Mouse (Mus musculus) neural tube, embryonic 14.5 days (tissue): Measurements from ENCODE around the gene Smim24. TPM values are rescaled to one million over a fixed set of nuclear protein-coding genes. Genes with fewer than 3 reads are reported as not detected.

Experiments
- ATAC-seq: fragments of 200-750 bp; cut with Nextera tagmentation; 2 replicates; pipeline ENCODE4 v1.8.0; 2017; ENCODE audit warnings: low read depth, mild to moderate bottlenecking, moderate TSS enrichment, moderate library complexity
- H3K27ac ChIP-seq: fragments of 300-500 bp; sonication (generic); 2 replicates; pipeline ENCODE4 v1.5.1; 2014; ENCODE audit warnings: low read depth, mild to moderate bottlenecking, control low read depth, low read length, moderate library complexity, mixed read lengths
- H3K27me3 ChIP-seq: fragments of 300-500 bp; sonication (generic); 2 replicates; pipeline ENCODE4 v1.6.1; 2014; ENCODE audit warnings: low read length; ENCODE audit not compliant: control insufficient read depth, insufficient read depth
- H3K36me3 ChIP-seq: fragments of 300-500 bp; sonication (generic); 2 replicates; pipeline ENCODE4 v1.6.1; 2014; ENCODE audit warnings: low read length, mixed read lengths; ENCODE audit not compliant: control insufficient read depth, insufficient read depth
- H3K4me1 ChIP-seq: fragments of 300-500 bp; sonication (generic); 2 replicates; pipeline ENCODE4 v1.6.1; 2014; ENCODE audit warnings: low read length; ENCODE audit not compliant: control insufficient read depth, insufficient read depth
- H3K4me2 ChIP-seq: fragments of 300-500 bp; sonication (generic); 2 replicates; pipeline ENCODE4 v1.6.1; 2014; ENCODE audit warnings: mild to moderate bottlenecking, low read depth, low read length, control low read depth
- H3K4me3 ChIP-seq: fragments of 300-500 bp; sonication (generic); 2 replicates; pipeline ENCODE4 v1.5.1; 2014; ENCODE audit warnings: low read depth, low read length, control low read depth, mixed read lengths
- H3K9ac ChIP-seq: fragments of 300-500 bp; sonication (generic); replicated peaks from 2 replicates; pipeline ENCODE4 v1.6.1; 2014; ENCODE audit warnings: low read depth, mild to moderate bottlenecking, control low read depth, low read length, mixed read lengths
- H3K9me3 ChIP-seq: fragments of 300-500 bp; sonication (generic); 2 replicates; pipeline ENCODE4 v1.6.1; 2016; ENCODE audit warnings: low read length; ENCODE audit not compliant: control insufficient read depth
- WGBS: fragments of 180-500 bp; shearing (Covaris S2); extraction: QIAGEN DNeasy Blood & Tissue Kit; methylation state at CpG from one replicate; pipeline ENCODE4 v1.1.7; 2014; 5-methylcytosine and 5-hydroxymethylcytosine counted together
- polyA plus RNA-seq: library from polyadenylated mRNA; unstranded; fragments of >200 nt; fragmentation: Nextera tagmentation; extraction: Ambion mirVana; gene quantifications from 2 replicates; pipeline ENCODE4 v1.2.1, GENCODE M21; 2014

The Smim24 gene
- polyA plus RNA-seq, 1 experiment from 2014 or later, result 2.0 TPM

DNA sequence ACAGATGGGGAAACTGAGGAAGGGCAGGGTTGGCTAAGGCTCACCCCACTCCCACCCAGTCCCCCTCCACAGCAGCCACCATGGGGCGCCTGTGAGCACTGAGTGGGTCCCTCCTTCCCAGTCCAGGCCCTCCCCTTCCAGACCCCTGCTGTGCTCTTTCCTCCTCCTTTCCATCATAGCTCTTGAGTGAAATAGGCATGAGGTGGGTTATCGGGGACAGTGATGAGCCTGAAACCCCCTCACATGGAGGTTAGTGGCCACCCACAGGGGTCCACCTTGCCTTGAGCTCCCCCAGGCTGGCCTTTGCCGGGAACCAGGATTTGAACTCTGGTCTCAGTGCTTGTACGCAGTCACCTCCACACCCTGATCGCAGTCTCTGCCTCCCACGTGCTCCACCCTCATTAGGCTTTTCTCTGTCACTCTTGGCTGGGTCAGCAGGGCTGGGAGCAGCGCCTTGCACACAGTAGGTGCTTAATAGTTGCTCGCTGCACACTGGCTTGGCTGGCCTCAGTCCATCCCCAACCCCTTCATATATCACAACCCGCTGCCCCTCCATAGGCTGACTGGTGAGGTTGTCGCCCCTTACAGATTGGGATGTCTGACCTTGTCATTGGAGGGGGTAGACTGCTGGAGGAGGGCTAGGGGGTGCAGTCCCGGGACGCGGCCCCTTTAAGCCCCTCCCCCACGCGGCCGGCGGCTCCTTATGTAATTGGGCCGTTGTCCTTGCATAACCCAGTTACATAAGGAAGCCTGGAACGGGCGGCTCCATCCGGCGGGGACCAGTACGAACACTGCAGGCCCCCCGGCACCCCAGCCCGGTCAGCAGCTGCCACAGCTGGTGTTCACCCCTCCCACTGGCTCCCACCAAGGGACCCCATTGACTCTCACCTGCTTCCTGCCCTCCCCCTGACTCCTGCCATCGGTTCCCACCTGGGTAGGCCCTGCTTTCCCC is 20.7 kb downstream of the Smim24 start:
- H3K4me2 ChIP-seq, result no peak overlapping the region
- 28% methylated on average over 26 of the region's 26 CpGs for WGBS
- no peak overlapping the region for H3K4me3 ChIP-seq
- no peaks in the 10 kb centered on the region for H3K36me3 ChIP-seq
- no peaks in the 10 kb centered on the region for H3K27me3 ChIP-seq
- 0 out of 2 replicates have a peak overlapping the region, but pooled peaks have one; percentile 8 for H3K9ac ChIP-seq
- no peak overlapping the region for H3K27ac ChIP-seq
- no peaks in the 10 kb centered on the region for H3K9me3 ChIP-seq
- peaks cover 41% of the 10 kb centered on the region for H3K4me1 ChIP-seq
- ATAC-seq, result no peak

DNA sequence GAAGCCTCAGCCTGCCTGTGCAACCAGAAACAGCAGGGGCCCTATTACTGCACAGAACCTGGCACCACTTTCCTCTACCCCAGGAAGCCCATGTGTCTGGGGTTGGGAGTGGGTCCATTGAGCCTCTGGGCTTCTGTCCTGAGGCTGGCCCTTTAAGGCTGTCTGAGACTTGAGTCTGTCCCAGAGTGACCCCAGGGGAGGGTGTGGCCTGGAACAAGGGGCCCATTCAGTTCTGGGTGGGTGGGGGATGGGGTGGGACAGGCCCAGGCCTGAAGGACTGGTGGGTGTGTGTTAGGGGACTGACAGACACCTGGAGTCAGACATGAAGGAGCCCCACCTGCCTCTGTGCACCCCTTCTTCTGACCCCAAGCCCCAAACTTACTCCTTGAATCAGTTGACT is 21.8 kb downstream of the Smim24 start:
- Histone ChIP-seq H3K4me2 (no peak overlapping the region), H3K27me3 (no peaks in the 10 kb centered on the region), H3K36me3 (no peaks in the 10 kb centered on the region), H3K4me3 (no peak overlapping the region), H3K27ac (no peak overlapping the region), H3K9me3 (no peaks in the 10 kb centered on the region), H3K4me1 (peaks cover 41% of the 10 kb centered on the region), H3K9ac (0 out of 2 replicates have a peak overlapping the region, but pooled peaks have one; percentile 0)
- no peak for ATAC-seq

DNA sequence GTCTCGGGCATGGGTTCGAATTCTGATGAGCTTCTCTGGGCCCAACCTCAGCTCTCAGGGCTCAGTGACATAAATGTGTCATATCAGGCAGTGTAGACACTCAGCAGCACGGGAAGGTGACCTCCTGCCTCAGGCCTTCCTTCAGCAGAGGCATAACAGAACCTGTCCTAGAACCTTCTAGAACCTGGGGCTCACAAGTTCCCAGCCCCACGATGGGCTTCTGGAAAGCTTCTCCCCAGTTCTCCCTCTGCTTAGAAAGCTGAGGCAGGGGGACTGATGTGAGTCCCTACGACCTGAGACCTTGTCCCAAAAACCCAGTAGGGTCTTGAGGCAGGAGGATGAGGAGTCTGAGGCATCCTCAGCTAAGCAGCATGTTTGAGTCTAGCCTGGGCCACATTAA is 22.3 kb downstream of the Smim24 start:
- no peak overlapping the region for H3K27ac ChIP-seq
- 77% methylated on average over 5 of the region's 5 CpGs for WGBS
- H3K27me3 ChIP-seq, result no peaks in the 10 kb centered on the region
- no peak for ATAC-seq
- no peak overlapping the region for H3K4me3 ChIP-seq
- H3K9me3 ChIP-seq, result no peaks in the 10 kb centered on the region
- no peak overlapping the region for H3K9ac ChIP-seq
- no peak overlapping the region for H3K4me2 ChIP-seq
- peaks cover 3% of the 10 kb centered on the region; the same call in 1 of the 2 replicates for H3K36me3 ChIP-seq
- H3K4me1 ChIP-seq, result peaks cover 41% of the 10 kb centered on the region

DNA sequence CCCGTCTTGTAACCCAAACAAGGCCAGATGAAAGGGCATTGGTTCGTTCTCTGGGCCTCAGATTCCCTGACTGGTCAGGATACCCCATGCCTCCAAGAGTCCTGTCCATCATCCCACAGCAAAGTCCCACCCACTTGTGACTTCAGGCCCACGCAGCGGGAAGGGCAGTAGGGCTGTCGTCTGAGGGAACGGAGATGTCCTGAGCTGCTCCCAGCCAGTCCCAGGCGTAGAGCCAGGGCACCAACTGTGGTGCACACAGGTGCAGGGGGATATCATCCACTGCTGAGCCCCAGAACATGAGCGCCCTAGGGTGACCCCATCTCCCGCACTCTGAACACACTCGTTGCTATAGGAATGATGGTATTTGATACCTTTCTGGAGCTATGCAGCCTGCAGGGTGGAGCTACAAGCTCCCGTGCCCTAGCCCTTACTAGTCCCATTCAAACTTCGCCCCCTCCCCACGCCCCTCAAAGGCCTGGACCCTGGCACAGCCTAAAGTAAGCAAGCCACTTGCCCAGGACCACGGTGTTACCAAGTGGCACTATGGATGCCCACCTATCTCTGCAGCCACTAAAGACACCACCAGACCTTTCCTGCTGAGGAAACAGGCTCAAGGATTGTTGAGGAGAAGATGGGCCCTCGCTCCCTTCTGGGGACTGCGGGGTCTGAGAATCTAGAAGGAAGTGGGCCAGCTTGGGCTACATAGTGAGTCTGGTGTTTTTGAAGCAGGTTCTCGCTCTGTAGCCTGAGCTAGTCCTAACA is 22.9 kb downstream of the Smim24 start:
- 68% methylated on average over 17 of the region's 17 CpGs for WGBS
- no peaks in the 10 kb centered on the region for H3K9me3 ChIP-seq
- H3K4me1 ChIP-seq, result peaks cover 41% of the 10 kb centered on the region

DNA sequence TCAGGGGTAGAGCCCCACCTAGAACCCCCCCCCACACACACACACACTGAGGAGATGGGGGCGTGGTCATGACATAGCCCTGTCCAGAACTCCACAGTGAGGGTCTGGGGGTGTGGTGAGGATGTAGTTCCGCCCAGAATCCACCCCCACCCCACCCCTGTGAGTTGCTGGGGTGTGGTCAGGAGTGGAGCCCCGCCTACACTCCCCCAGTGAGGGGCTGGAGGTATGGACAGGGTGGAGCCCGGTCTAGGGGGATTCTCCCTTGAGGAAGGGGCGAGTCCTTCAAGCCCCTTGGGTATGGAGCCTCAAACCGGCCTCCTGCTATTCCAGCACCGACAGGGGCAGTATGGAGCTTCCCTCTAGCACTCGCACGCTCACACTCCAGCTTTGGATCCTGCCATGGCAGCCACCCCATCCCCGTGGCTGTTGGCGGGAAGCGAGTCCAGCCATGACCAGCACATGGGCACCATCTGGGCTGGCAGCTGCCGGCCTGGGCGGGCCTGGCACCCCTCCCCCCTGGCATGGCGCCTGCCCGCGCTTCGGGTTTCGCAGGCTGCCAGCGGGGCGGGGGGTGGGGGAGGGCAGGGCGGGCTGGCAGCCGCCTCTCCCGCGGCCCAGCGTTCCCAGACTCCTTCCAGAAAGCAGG is 23.9 kb downstream of the Smim24 start:
- Histone ChIP-seq H3K4me1 (peaks cover 31% of the 10 kb centered on the region), H3K4me2 (peak overlapping the region; percentile 39), H3K27me3 (no peaks in the 10 kb centered on the region), H3K9ac (peak overlapping the region; percentile 7; the same call in 1 of the 2 replicates), H3K27ac (peak overlapping the region; percentile 31), H3K4me3 (no peak overlapping the region; the same call in 1 of the 2 replicates), H3K36me3 (peaks cover 4% of the 10 kb centered on the region; the same call in 1 of the 2 replicates), H3K9me3 (no peaks in the 10 kb centered on the region)
- peak; percentile 73 for ATAC-seq
- WGBS, result 1% methylated on average over 21 of the region's 26 CpGs

More for the DNA sequence above, 22.9 kb downstream of the Smim24 start:
- no peak for ATAC-seq
- no peak overlapping the region for H3K9ac ChIP-seq
- H3K4me3 ChIP-seq, result no peak overlapping the region
- H3K36me3 ChIP-seq, result peaks cover 4% of the 10 kb centered on the region; the same call in 1 of the 2 replicates
- H3K27me3 ChIP-seq, result no peaks in the 10 kb centered on the region
- H3K4me2 ChIP-seq, result no peak overlapping the region
- no peak overlapping the region for H3K27ac ChIP-seq

DNA sequence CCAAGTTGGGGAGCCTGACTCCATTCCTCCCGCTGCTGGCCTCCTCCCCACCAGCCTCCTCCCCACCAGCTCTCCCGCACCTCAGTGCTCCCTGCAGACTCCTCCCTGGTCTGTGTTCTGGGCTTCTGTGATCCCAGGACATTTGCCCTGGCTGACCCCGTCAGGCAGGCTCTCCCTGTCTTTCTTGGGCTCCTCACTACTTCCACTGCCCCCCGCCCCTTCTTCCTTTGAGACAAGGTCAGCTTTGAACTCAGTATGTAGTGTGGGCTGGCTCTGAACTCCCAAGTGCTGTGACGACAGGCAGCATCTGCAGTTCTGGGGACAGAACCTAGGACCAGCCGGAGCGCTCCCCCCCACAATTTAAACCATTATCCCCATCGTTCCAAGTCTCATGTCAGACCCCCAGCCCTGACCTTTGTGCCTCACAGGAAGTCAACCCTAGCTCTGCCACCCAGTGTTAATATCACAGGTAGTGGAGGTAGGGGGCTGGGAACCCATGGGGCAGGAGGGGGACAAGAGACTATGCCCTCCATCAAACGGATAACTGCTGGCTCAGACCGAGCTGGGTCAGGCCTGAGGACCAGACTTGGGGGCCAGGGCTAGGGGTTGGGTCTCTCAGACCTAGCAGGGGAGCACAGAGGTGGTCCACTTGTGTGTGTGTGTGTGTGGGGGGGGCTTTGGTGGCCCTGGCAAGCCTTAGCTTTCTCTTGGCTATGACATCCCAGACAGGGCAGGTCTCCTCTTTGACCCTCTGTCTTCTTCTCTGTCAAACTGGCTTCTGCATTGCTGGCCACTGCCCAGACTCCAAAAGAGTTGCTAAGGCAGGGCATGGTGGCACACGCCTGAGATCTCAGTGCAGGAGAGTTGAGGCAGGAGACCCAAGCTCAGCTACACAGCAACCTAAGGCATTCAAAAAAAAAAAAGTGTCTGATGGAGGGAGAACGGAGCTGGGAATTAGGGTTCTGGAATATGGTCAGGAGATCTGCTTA is 24.7 kb downstream of the Smim24 start:
- Histone ChIP-seq H3K4me2 (peak overlapping the region; percentile 39), H3K9ac (0 out of 2 replicates have a peak overlapping the region, but pooled peaks have one; percentile 7), H3K36me3 (peaks cover 4% of the 10 kb centered on the region; the same call in 1 of the 2 replicates), H3K4me3 (no peak overlapping the region), H3K4me1 (peaks cover 24% of the 10 kb centered on the region; the same call in 1 of the 2 replicates), H3K27me3 (no peaks in the 10 kb centered on the region), H3K9me3 (no peaks in the 10 kb centered on the region), H3K27ac (peak overlapping the region; percentile 31)
- 46% methylated on average over 12 of the region's 12 CpGs for WGBS
- no peak for ATAC-seq

DNA sequence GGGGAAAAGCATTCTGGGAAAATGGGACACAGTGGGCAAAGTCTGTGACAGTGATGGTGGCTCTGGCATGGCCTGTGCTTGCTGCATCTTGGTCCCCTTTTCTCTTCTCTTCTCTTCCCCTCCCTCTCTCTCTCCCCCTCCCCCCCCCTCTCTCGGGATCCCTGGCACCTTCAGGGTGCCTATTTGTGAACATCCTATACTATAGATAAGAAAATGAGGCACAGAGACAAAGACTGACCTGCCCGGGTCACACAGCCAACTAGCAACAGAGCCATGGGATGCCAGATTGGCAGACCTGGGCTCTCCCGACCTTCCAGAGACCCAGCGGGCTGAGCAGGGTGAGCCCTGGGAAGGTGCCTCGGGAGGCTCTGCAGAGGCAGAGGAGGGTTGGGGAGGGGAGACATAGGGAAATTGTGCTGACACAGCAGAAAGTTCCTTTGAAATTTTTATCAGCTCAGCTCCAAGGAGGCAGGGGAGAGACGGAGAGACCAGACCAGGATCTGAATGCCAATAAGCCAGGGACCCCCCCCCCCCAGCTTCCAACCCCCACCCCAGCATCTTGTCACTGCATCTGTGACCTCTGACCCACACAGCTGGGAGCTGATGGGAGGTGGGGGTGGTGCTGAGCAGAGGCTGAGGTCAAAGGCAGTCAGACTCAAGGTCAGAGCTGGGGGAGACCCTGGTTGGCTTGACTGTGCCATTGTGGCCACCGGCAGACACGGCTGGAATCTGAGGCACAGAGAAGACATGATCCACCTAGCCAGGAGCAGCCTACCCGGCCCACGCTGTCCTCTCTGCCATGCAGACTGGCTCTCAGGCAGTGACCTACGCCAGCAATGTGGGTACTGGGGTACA is 25.6 kb downstream of the Smim24 start:
- Histone ChIP-seq H3K4me2 (no peak overlapping the region), H3K27ac (no peak overlapping the region), H3K27me3 (no peaks in the 10 kb centered on the region), H3K4me1 (peaks cover 24% of the 10 kb centered on the region; the same call in 1 of the 2 replicates), H3K9me3 (no peaks in the 10 kb centered on the region), H3K36me3 (peaks cover 4% of the 10 kb centered on the region; the same call in 1 of the 2 replicates), H3K9ac (0 out of 2 replicates have a peak overlapping the region, but pooled peaks have one; percentile 25), H3K4me3 (no peak overlapping the region)
- ATAC-seq, result no peak
- 45% methylated on average over 11 of the region's 11 CpGs for WGBS
